Mouse (Mus musculus): ENCODE measurements at regions not wholly inside any gene's neighbourhood (a gene's known extent, or its start where the extent isn't known, plus 50 kb on each side); places are given as distances from the start of the nearest gene placed in this dataset.

- H3K4me1 ChIP-seq: peaks cover 22% of the 10 kb centered on the region
- H3K4me3 ChIP-seq: no peak overlapping the region
- H3K36me3 ChIP-seq: no peaks in the 10 kb centered on the region
- 0 out of 2 replicates have a peak, but pooled peaks cover 8% of the 10 kb centered on the region for H3K27me3 ChIP-seq (replicated peaks)
- no peak overlapping the region for H3K9ac ChIP-seq
- no peak for ATAC-seq (ENCODE audit: extremely low read depth, insufficient number of reproducible peaks, low FRiP score, low TSS enrichment)
- no peak overlapping the region for H3K4me2 ChIP-seq
- no peak overlapping the region; the same call in 1 of the 2 replicates for H3K27ac ChIP-seq (replicated peaks)
- 50% methylated on average over 5 of the region's 5 CpGs for WGBS
- no peaks in the 10 kb centered on the region for H3K9me3 ChIP-seq
These were observed 57.8 kb upstream of the Gm10295 start for GRCm38 (mm10) chr7:71409061-71409460.

- ATAC-seq (ENCODE audit: extremely low read depth, insufficient number of reproducible peaks, low FRiP score, low TSS enrichment): no peak
These were observed 55.0 kb upstream of the Gm10295 start for GRCm38 (mm10) chr7:71406283-71406682.

More at GRCm38 (mm10) chr7:71406283-71406682, 55.0 kb upstream of the Gm10295 start:
- no peaks in the 10 kb centered on the region for H3K36me3 ChIP-seq
- no peak overlapping the region for H3K27ac ChIP-seq (replicated peaks)
- no peak overlapping the region for H3K4me3 ChIP-seq
- H3K4me2 ChIP-seq: no peak overlapping the region
- no peak overlapping the region for H3K9ac ChIP-seq
- H3K9me3 ChIP-seq: no peaks in the 10 kb centered on the region
- 91% methylated on average over 8 of the region's 8 CpGs for WGBS
- H3K4me1 ChIP-seq: peaks cover 19% of the 10 kb centered on the region
- 0 out of 2 replicates have a peak, but pooled peaks cover 8% of the 10 kb centered on the region for H3K27me3 ChIP-seq (replicated peaks)
